Mouse (Mus musculus) hindbrain, embryonic 13.5 days (tissue): ENCODE measurements around the gene Hacd2. TPM values are rescaled to one million over a fixed set of nuclear protein-coding genes. Genes with fewer than 3 reads are reported as not detected.

ENCODE experiments used
- ATAC-seq: fragments of 200-750 bp; cut with Nextera tagmentation; 2 replicates; pipeline ENCODE4 v1.8.0; 2017; ENCODE audit warnings: moderate TSS enrichment; ENCODE audit not compliant: low FRiP score
- H3K27ac ChIP-seq: fragments of 300-500 bp; sonication (generic); 2 replicates; pipeline ENCODE4 v1.5.1; 2015; ENCODE audit warnings: inconsistent platforms, mild to moderate bottlenecking, moderate library complexity
- H3K27me3 ChIP-seq: fragments of 300-500 bp; sonication (generic); 2 replicates; pipeline ENCODE4 v1.6.1; 2015; ENCODE audit warnings: mild to moderate bottlenecking, inconsistent platforms
- H3K36me3 ChIP-seq: fragments of 300-500 bp; sonication (generic); 2 replicates; pipeline ENCODE4 v1.6.1; 2015; ENCODE audit warnings: mild to moderate bottlenecking, inconsistent platforms
- H3K4me1 ChIP-seq: fragments of 300-500 bp; sonication (generic); replicated peaks from 2 replicates; pipeline ENCODE4 v1.6.1; 2015; ENCODE audit warnings: inconsistent platforms
- H3K4me2 ChIP-seq: fragments of 300-500 bp; sonication (generic); 2 replicates; pipeline ENCODE4 v1.6.1; 2015; ENCODE audit warnings: inconsistent platforms, mild to moderate bottlenecking, moderate library complexity
- H3K4me3 ChIP-seq: fragments of 300-500 bp; sonication (generic); 2 replicates; pipeline ENCODE4 v1.5.1; 2015; ENCODE audit warnings: mild to moderate bottlenecking, inconsistent platforms
- H3K9ac ChIP-seq: fragments of 300-500 bp; sonication (generic); 2 replicates; pipeline ENCODE4 v1.6.1; 2015; ENCODE audit warnings: mild to moderate bottlenecking, inconsistent platforms
- H3K9me3 ChIP-seq: fragments of 300-500 bp; sonication (generic); 2 replicates; pipeline ENCODE4 v1.6.1; 2016; ENCODE audit warnings: inconsistent platforms
- WGBS: fragments of 180-500 bp; shearing (Covaris S2); methylation state at CpG from one replicate; pipeline ENCODE4 v1.1.7; 2015; 5-methylcytosine and 5-hydroxymethylcytosine counted together
- polyA plus RNA-seq: library from polyadenylated mRNA; unstranded; fragments of >200 nt; fragmentation: Nextera tagmentation; extraction: Ambion mirVana; gene quantifications from 2 replicates; pipeline ENCODE4 v1.2.1, GENCODE M21; 2015

The Hacd2 gene
- 39.2 and 42.5 TPM in 2 replicates for polyA plus RNA-seq

GRCm38 (mm10) chr16:35022242-35023137 is at the start of gene Hacd2:
Gene Hacd2, plus strand, starts transcription at chr16:35022428.
- peak; percentile 99 for ATAC-seq
- Histone ChIP-seq H3K4me1 (peaks cover 9% of the 10 kb centered on the region; the same call in 1 of the 2 replicates), H3K9ac (peak within 1 kb of the TSS; percentile 79), H3K4me3 (peak within 1 kb of the TSS; percentile 60), H3K27ac (peak within 1 kb of the TSS; percentile 87), H3K4me2 (peak within 1 kb of the TSS; percentile 68), H3K27me3 (peaks cover 33% of the 10 kb centered on the region), H3K36me3 (peaks cover 9% of the 10 kb centered on the region; the same call in 1 of the 2 replicates), H3K9me3 (no peaks in the 10 kb centered on the region)
- WGBS, result under 1% methylated on average over 77 of the region's 97 CpGs

- ATAC-seq, result no peak
- WGBS, result 92% methylated on average over 12 of the region's 12 CpGs
- H3K27me3 ChIP-seq, result 0 out of 2 replicates have a peak, but pooled peaks cover 3% of the 10 kb centered on the region
- no peak overlapping the region for H3K4me3 ChIP-seq
- H3K27ac ChIP-seq, result no peak overlapping the region
- no peak overlapping the region for H3K4me2 ChIP-seq
- H3K4me1 ChIP-seq, result no peaks in the 10 kb centered on the region
- H3K9ac ChIP-seq, result no peak overlapping the region
- H3K9me3 ChIP-seq, result no peaks in the 10 kb centered on the region
- H3K36me3 ChIP-seq, result no peaks in the 10 kb centered on the region
Measured at GRCm38 (mm10) chr16:34972471-34972870, 49.8 kb upstream of the Hacd2 start.

GRCm38 (mm10) chr16:34975544-34975943 is 46.7 kb upstream of the Hacd2 start:
- Histone ChIP-seq H3K27ac (no peak overlapping the region), H3K4me3 (no peak overlapping the region), H3K4me1 (no peaks in the 10 kb centered on the region), H3K9me3 (no peaks in the 10 kb centered on the region), H3K4me2 (no peak overlapping the region), H3K27me3 (0 out of 2 replicates have a peak, but pooled peaks cover 3% of the 10 kb centered on the region), H3K36me3 (no peaks in the 10 kb centered on the region), H3K9ac (no peak overlapping the region)
- WGBS, result 72% methylated on average over 2 of the region's 2 CpGs
- no peak for ATAC-seq

- Histone ChIP-seq H3K9me3 (no peaks in the 10 kb centered on the region), H3K9ac (no peak overlapping the region), H3K27ac (no peak overlapping the region), H3K27me3 (0 out of 2 replicates have a peak, but pooled peaks cover 3% of the 10 kb centered on the region), H3K4me1 (no peaks in the 10 kb centered on the region), H3K36me3 (no peaks in the 10 kb centered on the region), H3K4me2 (no peak overlapping the region), H3K4me3 (no peak overlapping the region)
- 85% methylated on average over 13 of the region's 13 CpGs for WGBS
- no peak for ATAC-seq
Measured at GRCm38 (mm10) chr16:34976630-34977029, 45.6 kb upstream of the Hacd2 start.

GRCm38 (mm10) chr16:34978018-34978417 is 44.2 kb upstream of the Hacd2 start:
- Histone ChIP-seq H3K27me3 (no peaks in the 10 kb centered on the region), H3K4me1 (no peaks in the 10 kb centered on the region), H3K27ac (no peak overlapping the region), H3K36me3 (no peaks in the 10 kb centered on the region), H3K4me2 (no peak overlapping the region), H3K4me3 (no peak overlapping the region), H3K9ac (no peak overlapping the region), H3K9me3 (no peaks in the 10 kb centered on the region)
- WGBS, result 93% methylated on average over 7 of the region's 7 CpGs
- ATAC-seq, result no peak

GRCm38 (mm10) chr16:34981009-34981408 is 41.2 kb upstream of the Hacd2 start:
- Histone ChIP-seq H3K4me3 (no peak overlapping the region), H3K4me2 (no peak overlapping the region), H3K4me1 (no peaks in the 10 kb centered on the region), H3K27ac (no peak overlapping the region), H3K9ac (no peak overlapping the region), H3K36me3 (no peaks in the 10 kb centered on the region), H3K9me3 (no peaks in the 10 kb centered on the region), H3K27me3 (no peaks in the 10 kb centered on the region)
- ATAC-seq, result peak; percentile 43; the same call in 1 of the 2 replicates
- 82% methylated on average over 7 of the region's 7 CpGs for WGBS

- H3K4me3 ChIP-seq, result no peak overlapping the region
- ATAC-seq, result no peak
Measured at GRCm38 (mm10) chr16:34984203-34985030, 37.8 kb upstream of the Hacd2 start.

GRCm38 (mm10) chr16:34985031-34985346 is 37.2 kb upstream of the Hacd2 start:
- Histone ChIP-seq H3K9me3 (no peaks in the 10 kb centered on the region), H3K27me3 (no peaks in the 10 kb centered on the region), H3K9ac (no peak overlapping the region), H3K27ac (no peak overlapping the region), H3K36me3 (no peaks in the 10 kb centered on the region), H3K4me3 (no peak overlapping the region), H3K4me1 (no peaks in the 10 kb centered on the region), H3K4me2 (no peak overlapping the region)
- WGBS, result 92% methylated on average over 2 of the region's 2 CpGs
- no peak for ATAC-seq

More at GRCm38 (mm10) chr16:34984203-34985030, 37.8 kb upstream of the Hacd2 start:
- 61% methylated on average over 11 of the region's 11 CpGs for WGBS
- no peak overlapping the region for H3K9ac ChIP-seq
- H3K27ac ChIP-seq, result no peak overlapping the region
- no peaks in the 10 kb centered on the region for H3K36me3 ChIP-seq
- H3K4me2 ChIP-seq, result no peak overlapping the region
- H3K4me1 ChIP-seq, result no peaks in the 10 kb centered on the region
- H3K9me3 ChIP-seq, result no peaks in the 10 kb centered on the region
- H3K27me3 ChIP-seq, result no peaks in the 10 kb centered on the region

- 91% methylated on average over 13 of the region's 13 CpGs for WGBS
- Histone ChIP-seq H3K27ac (no peak overlapping the region), H3K4me2 (no peak overlapping the region), H3K36me3 (no peaks in the 10 kb centered on the region), H3K4me1 (no peaks in the 10 kb centered on the region), H3K9me3 (no peaks in the 10 kb centered on the region), H3K4me3 (no peak overlapping the region), H3K27me3 (no peaks in the 10 kb centered on the region), H3K9ac (no peak overlapping the region)
- ATAC-seq, result no peak
Measured at GRCm38 (mm10) chr16:34986211-34986825, 35.9 kb upstream of the Hacd2 start.

- Histone ChIP-seq H3K4me2 (no peak overlapping the region), H3K4me1 (peaks cover 12% of the 10 kb centered on the region; the same call in 1 of the 2 replicates), H3K27ac (no peak overlapping the region), H3K9me3 (no peaks in the 10 kb centered on the region), H3K27me3 (no peaks in the 10 kb centered on the region), H3K36me3 (no peaks in the 10 kb centered on the region), H3K9ac (no peak overlapping the region), H3K4me3 (no peak overlapping the region)
- 89% methylated on average over 3 of the region's 3 CpGs for WGBS
- ATAC-seq, result no peak
Measured at GRCm38 (mm10) chr16:34991365-34991764, 30.9 kb upstream of the Hacd2 start.

- Histone ChIP-seq H3K27ac (no peak overlapping the region), H3K36me3 (no peaks in the 10 kb centered on the region), H3K4me3 (no peak overlapping the region), H3K4me2 (no peak overlapping the region), H3K9ac (no peak overlapping the region), H3K4me1 (peaks cover 17% of the 10 kb centered on the region; the same call in 1 of the 2 replicates), H3K9me3 (no peaks in the 10 kb centered on the region), H3K27me3 (no peaks in the 10 kb centered on the region)
- 93% methylated on average over 5 of the region's 5 CpGs for WGBS
- ATAC-seq, result no peak
Measured at GRCm38 (mm10) chr16:34992854-34993253, 29.4 kb upstream of the Hacd2 start.
